Mouse (Mus musculus) cerebellum, adult 9-11 months (tissue): ENCODE measurements around the gene 4930572O03Rik.
"Not testable (repeated sequence)": the region's sequence is repeated elsewhere in the genome, so short reads cannot be mapped to it uniquely, and the experiment has no call there.

Experiments used
- DNase-seq: peaks from one replicate; pipeline ENCODE4 v3.0.0; 2022

Gene 4930572O03Rik

GRCm38 (mm10) chr5:15616195-15616594, 40.7 kb downstream of the 4930572O03Rik start:
- DNase-seq, result not testable (repeated sequence)

GRCm38 (mm10) chr5:15610695-15611094, 46.2 kb downstream of the 4930572O03Rik start:
- DNase-seq, result not testable (repeated sequence)

GRCm38 (mm10) chr5:15606677-15607076, 50.2 kb downstream of the 4930572O03Rik start:
- not testable (repeated sequence) for DNase-seq

GRCm38 (mm10) chr5:15603585-15603984, 53.3 kb downstream of the 4930572O03Rik start:
- not testable (repeated sequence) for DNase-seq

GRCm38 (mm10) chr5:15603008-15603407, 53.9 kb downstream of the 4930572O03Rik start:
- not testable (repeated sequence) for DNase-seq

- not testable (repeated sequence) for DNase-seq
Observed at GRCm38 (mm10) chr5:15602424-15602947, 54.4 kb downstream of the 4930572O03Rik start.
